Mouse (Mus musculus) hindbrain, embryonic 15.5 days (tissue): Measurements from ENCODE around the gene Serpini1. TPM values are rescaled to one million over a fixed set of nuclear protein-coding genes. Genes with fewer than 3 reads are reported as not detected.
"Not testable (repeated sequence)": the region's sequence is repeated elsewhere in the genome, so short reads cannot be mapped to it uniquely, and the experiment has no call there.

Source experiments
- ATAC-seq: fragments of 200-750 bp; cut with Nextera tagmentation; 2 replicates; pipeline ENCODE4 v1.8.0; 2017; ENCODE audit warnings: low read depth, moderate number of reproducible peaks, moderate TSS enrichment; ENCODE audit not compliant: low FRiP score
- H3K27ac ChIP-seq: fragments of 300-500 bp; sonication (generic); replicated peaks from 2 replicates; pipeline ENCODE4 v1.5.1; 2015; ENCODE audit warnings: mild to moderate bottlenecking, inconsistent platforms
- H3K27me3 ChIP-seq: fragments of 300-500 bp; sonication (generic); 2 replicates; pipeline ENCODE4 v1.6.1; 2015; ENCODE audit warnings: control low read depth, inconsistent platforms
- H3K36me3 ChIP-seq: fragments of 300-500 bp; sonication (generic); 2 replicates; pipeline ENCODE4 v1.6.1; 2015; ENCODE audit warnings: control low read depth, inconsistent platforms
- H3K4me1 ChIP-seq: fragments of 300-500 bp; sonication (generic); replicated peaks from 2 replicates; pipeline ENCODE4 v1.6.1; 2015; ENCODE audit warnings: control low read depth, inconsistent platforms
- H3K4me2 ChIP-seq: fragments of 300-500 bp; sonication (generic); 2 replicates; pipeline ENCODE4 v1.6.1; 2015; ENCODE audit warnings: moderate library complexity, mild to moderate bottlenecking, inconsistent platforms
- H3K4me3 ChIP-seq: fragments of 300-500 bp; sonication (generic); 2 replicates; pipeline ENCODE4 v1.5.1; 2015; ENCODE audit warnings: mild to moderate bottlenecking, inconsistent platforms
- H3K9ac ChIP-seq: fragments of 300-500 bp; sonication (generic); 2 replicates; pipeline ENCODE4 v1.6.1; 2015; ENCODE audit warnings: inconsistent platforms
- H3K9me3 ChIP-seq: fragments of 300-500 bp; sonication (generic); 2 replicates; pipeline ENCODE4 v1.6.1; 2016; ENCODE audit warnings: control low read depth, inconsistent platforms
- WGBS: fragments of 180-500 bp; shearing (Covaris S2); methylation state at CpG from one replicate; pipeline ENCODE4 v1.1.7; 2015; 5-methylcytosine and 5-hydroxymethylcytosine counted together
- polyA plus RNA-seq: library from polyadenylated mRNA; unstranded; fragments of >200 nt; fragmentation: Nextera tagmentation; extraction: Ambion mirVana; gene quantifications from 2 replicates; pipeline ENCODE4 v1.2.1, GENCODE M21; 2015

Gene Serpini1
- polyA plus RNA-seq, 1 experiment from 2014 or later, result 155 TPM

GRCm38 (mm10) chr3:75648226-75648625 lies 90.9 kb downstream of the Serpini1 start:
- Histone ChIP-seq H3K9me3 (no peaks in the 10 kb centered on the region), H3K27me3 (no peaks in the 10 kb centered on the region), H3K4me1 (no peaks in the 10 kb centered on the region), H3K27ac (no peak overlapping the region), H3K9ac (no peak overlapping the region), H3K36me3 (no peaks in the 10 kb centered on the region), H3K4me2 (no peak overlapping the region), H3K4me3 (no peak overlapping the region)
- 85% methylated on average over 1 of the region's 1 CpGs for WGBS
- no peak for ATAC-seq

- not testable (repeated sequence) for H3K36me3 ChIP-seq, H3K27me3 ChIP-seq, H3K4me2 ChIP-seq, H3K9ac ChIP-seq, H3K9me3 ChIP-seq, ATAC-seq, H3K27ac ChIP-seq, H3K4me3 ChIP-seq, H3K4me1 ChIP-seq
- WGBS, result 57% methylated on average over 4 of the region's 4 CpGs
These were observed 93.2 kb downstream of the Serpini1 start for GRCm38 (mm10) chr3:75650416-75651154.

- Histone ChIP-seq H3K9ac (no peak overlapping the region), H3K36me3 (no peaks in the 10 kb centered on the region), H3K27me3 (no peaks in the 10 kb centered on the region), H3K9me3 (no peaks in the 10 kb centered on the region), H3K4me3 (no peak overlapping the region), H3K27ac (no peak overlapping the region), H3K4me2 (no peak overlapping the region), H3K4me1 (no peaks in the 10 kb centered on the region)
- 87% methylated on average over 2 of the region's 2 CpGs for WGBS
- no peak for ATAC-seq
These were observed 94.3 kb downstream of the Serpini1 start for GRCm38 (mm10) chr3:75651603-75652115.

GRCm38 (mm10) chr3:75653901-75654300 lies 96.6 kb downstream of the Serpini1 start:
- not testable (repeated sequence) for H3K4me2 ChIP-seq, H3K27ac ChIP-seq, H3K9me3 ChIP-seq, H3K4me1 ChIP-seq, H3K27me3 ChIP-seq, ATAC-seq, H3K4me3 ChIP-seq, H3K36me3 ChIP-seq, H3K9ac ChIP-seq
- WGBS, result 67% methylated on average over 4 of the region's 4 CpGs

GRCm38 (mm10) chr3:75655578-75656344 lies 98.4 kb downstream of the Serpini1 start:
- no peak overlapping the region for H3K4me3 ChIP-seq
- H3K27ac ChIP-seq, result no peak overlapping the region
- no peaks in the 10 kb centered on the region for H3K4me1 ChIP-seq
- no peak for ATAC-seq
- no peak overlapping the region for H3K9ac ChIP-seq
- H3K4me2 ChIP-seq, result no peak overlapping the region
- H3K9me3 ChIP-seq, result no peaks in the 10 kb centered on the region
- H3K27me3 ChIP-seq, result no peaks in the 10 kb centered on the region
- H3K36me3 ChIP-seq, result no peaks in the 10 kb centered on the region
- WGBS, result 74% methylated on average over 6 of the region's 6 CpGs

- Histone ChIP-seq H3K4me3 (no peak overlapping the region), H3K4me1 (no peaks in the 10 kb centered on the region), H3K4me2 (no peak overlapping the region), H3K9me3 (no peaks in the 10 kb centered on the region), H3K9ac (no peak overlapping the region), H3K27me3 (no peaks in the 10 kb centered on the region), H3K36me3 (no peaks in the 10 kb centered on the region), H3K27ac (no peak overlapping the region)
- 90% methylated on average over 3 of the region's 3 CpGs for WGBS
- no peak for ATAC-seq
These were observed 109.6 kb downstream of the Serpini1 start for GRCm38 (mm10) chr3:75666962-75667361.

- H3K4me3 ChIP-seq, result no peak overlapping the region
- ATAC-seq, result 0 out of 2 replicates have a peak, but pooled peaks have one; percentile 11
- H3K27ac ChIP-seq, result no peak overlapping the region
- no peaks in the 10 kb centered on the region for H3K27me3 ChIP-seq
- no peak overlapping the region for H3K4me2 ChIP-seq
- H3K9ac ChIP-seq, result no peak overlapping the region
- no peaks in the 10 kb centered on the region for H3K4me1 ChIP-seq
- H3K36me3 ChIP-seq, result no peaks in the 10 kb centered on the region
- 50% methylated on average over 1 of the region's 1 CpGs for WGBS
- no peaks in the 10 kb centered on the region for H3K9me3 ChIP-seq
These were observed 113.1 kb downstream of the Serpini1 start for GRCm38 (mm10) chr3:75670425-75670824.

GRCm38 (mm10) chr3:75682881-75683280 lies 125.5 kb downstream of the Serpini1 start:
- Histone ChIP-seq H3K9ac (no peak overlapping the region), H3K4me3 (no peak overlapping the region), H3K27ac (no peak overlapping the region), H3K27me3 (no peaks in the 10 kb centered on the region), H3K4me1 (no peaks in the 10 kb centered on the region), H3K36me3 (no peaks in the 10 kb centered on the region), H3K9me3 (no peaks in the 10 kb centered on the region), H3K4me2 (no peak overlapping the region)
- no peak for ATAC-seq

GRCm38 (mm10) chr3:75686775-75687174 lies 129.4 kb downstream of the Serpini1 start:
- no peak for ATAC-seq
- Histone ChIP-seq H3K4me1 (no peaks in the 10 kb centered on the region), H3K9me3 (no peaks in the 10 kb centered on the region), H3K4me2 (no peak overlapping the region), H3K27me3 (no peaks in the 10 kb centered on the region), H3K9ac (no peak overlapping the region), H3K27ac (no peak overlapping the region), H3K36me3 (no peaks in the 10 kb centered on the region), H3K4me3 (no peak overlapping the region)
- WGBS, result 80% methylated on average over 2 of the region's 2 CpGs

- Histone ChIP-seq H3K4me1 (no peaks in the 10 kb centered on the region), H3K27me3 (no peaks in the 10 kb centered on the region), H3K36me3 (no peaks in the 10 kb centered on the region), H3K4me3 (no peak overlapping the region), H3K4me2 (no peak overlapping the region), H3K27ac (no peak overlapping the region), H3K9ac (no peak overlapping the region), H3K9me3 (no peaks in the 10 kb centered on the region)
- 86% methylated on average over 3 of the region's 3 CpGs for WGBS
- ATAC-seq, result no peak
These were observed 130.0 kb downstream of the Serpini1 start for GRCm38 (mm10) chr3:75687187-75687825.

- no peak for ATAC-seq
- Histone ChIP-seq H3K4me1 (no peaks in the 10 kb centered on the region), H3K27ac (no peak overlapping the region), H3K9ac (no peak overlapping the region), H3K27me3 (no peaks in the 10 kb centered on the region), H3K4me3 (no peak overlapping the region), H3K4me2 (no peak overlapping the region), H3K36me3 (no peaks in the 10 kb centered on the region), H3K9me3 (no peaks in the 10 kb centered on the region)
These were observed 133.0 kb downstream of the Serpini1 start for GRCm38 (mm10) chr3:75690321-75690720.

- Histone ChIP-seq H3K27ac (no peak overlapping the region), H3K4me3 (no peak overlapping the region), H3K9me3 (no peaks in the 10 kb centered on the region), H3K27me3 (no peaks in the 10 kb centered on the region), H3K9ac (no peak overlapping the region), H3K36me3 (no peaks in the 10 kb centered on the region), H3K4me1 (no peaks in the 10 kb centered on the region), H3K4me2 (no peak overlapping the region)
- 93% methylated on average over 1 of the region's 1 CpGs for WGBS
- ATAC-seq, result no peak
These were observed 134.7 kb downstream of the Serpini1 start for GRCm38 (mm10) chr3:75692088-75692487.
